In genomic region chr9:43122379-43122778, GRCm38 (mm10) we compare ENCODE assay signal across 14 mouse cellular contexts. TPM values are rescaled to one million over a fixed set of nuclear protein-coding genes. Genes with fewer than 3 reads are reported as not detected.
DNase-seq lines count a peak whose midpoint lies in the region; ATAC-seq and TF ChIP-seq lines count a peak whose summit lies in the region.
"Had no signal": no experiment of that assay in that cellular context is flagged by ENCODE, and none has a peak within 500 bp of the region (broad histone marks: within the 10 kb centered on the region; RNA-seq: fewer than 3 reads in every experiment).

No protein-coding gene starts in this region.

- H3K36me3 ChIP-seq in heart, adult 2 months (ENCODE audit: control insufficient read depth, insufficient read depth, low read length): no peaks in the 10 kb centered on the region
- H3K36me3 ChIP-seq in heart, embryonic 11.5 days (ENCODE audit: control insufficient read depth, insufficient read depth, low read length): no peaks in the 10 kb centered on the region
- H3K36me3 ChIP-seq in liver, embryonic 14.5 days (replicated peaks; ENCODE audit: control insufficient read depth, insufficient read depth, low read depth): no peaks in the 10 kb centered on the region
- no peaks in the 10 kb centered on the region for H3K36me3 ChIP-seq in liver, embryonic 11.5 days (ENCODE audit: control insufficient read depth, insufficient read depth, low read length)
- peaks cover 0 to 1% of the 10 kb centered on the region in 2 experiments; a peak in 2 of 4 replicates for H3K36me3 ChIP-seq in MEL (ENCODE audit: control insufficient read depth in 1 of 2, insufficient read depth in 2 of 2, low read length in 2 of 2)
- H3K36me3 ChIP-seq: heart, embryonic 13.5 days; limb, embryonic 15.5 days; midbrain, embryonic 12.5 days; neural tube, embryonic 12.5 days had no signal

- no peak overlapping the region for H3K4me3 ChIP-seq in heart, adult 2 months
- no peak overlapping the region for H3K4me3 ChIP-seq in heart, embryonic 11.5 days (ENCODE audit: low read depth, low read length)
- no peak overlapping the region for H3K4me3 ChIP-seq in liver, embryonic 14.5 days (ENCODE audit: insufficient read depth in 1 of 2, low read depth in 2 of 2, low read length in 2 of 2)
- H3K4me3 ChIP-seq in liver, embryonic 11.5 days (ENCODE audit: low read depth, low read length): no peak overlapping the region
- H3K4me3 ChIP-seq in MEL (ENCODE audit: control insufficient read depth in 1 of 2, insufficient read depth in 1 of 2, low read depth in 2 of 2, low read length in 2 of 2): no peak overlapping the region
- H3K4me3 ChIP-seq: heart, embryonic 13.5 days; limb, embryonic 15.5 days; midbrain, embryonic 12.5 days; neural tube, embryonic 12.5 days had no signal

- TF ChIP-seq CTCF in heart, adult 2 months (IDR thresholded peaks at IDR 0.05): peak; percentile 69
- peak; percentile 60 for TF ChIP-seq CTCF in liver, embryonic 14.5 days (IDR thresholded peaks at IDR 0.05; ENCODE audit: low read depth)
- peak; percentile 23 to 52 (median 33); a peak in 4 of 6 replicates for TF ChIP-seq CTCF in MEL (IDR thresholded peaks at IDR 0.05 in 2 of 3, conservative IDR thresholded peaks at IDR 0.05 in 1 of 3; ENCODE audit: control insufficient read depth in 1 of 3, insufficient read depth in 1 of 3, low read depth in 2 of 3, low read length in 3 of 3, poor library complexity in 1 of 3, severe bottlenecking in 1 of 3)

- peaks cover 5% of the 10 kb centered on the region for H3K4me1 ChIP-seq in heart, adult 2 months (ENCODE audit: control insufficient read depth, insufficient read depth, low read length)
- no peaks in the 10 kb centered on the region for H3K4me1 ChIP-seq in heart, embryonic 11.5 days (ENCODE audit: control insufficient read depth, insufficient read depth, low read length)
- H3K4me1 ChIP-seq in liver, embryonic 14.5 days (replicated peaks; ENCODE audit: control insufficient read depth in 2 of 2, insufficient read depth in 2 of 2, low read length in 1 of 2): peaks cover 0 to 1% of the 10 kb centered on the region in 2 experiments; a peak in 1 of 4 replicates
- no peaks in the 10 kb centered on the region for H3K4me1 ChIP-seq in liver, embryonic 11.5 days (replicated peaks; ENCODE audit: control insufficient read depth, insufficient read depth, low read length)
- H3K4me1 ChIP-seq in MEL (ENCODE audit: control insufficient read depth in 1 of 2, insufficient read depth in 2 of 2, low read length in 2 of 2): no peaks in the 10 kb centered on the region
- H3K4me1 ChIP-seq: heart, embryonic 13.5 days; midbrain, embryonic 12.5 days; neural tube, embryonic 12.5 days had no signal

- no peak overlapping the region for H3K9ac ChIP-seq in heart, adult 2 months (ENCODE audit: low read depth, low read length)
- H3K9ac ChIP-seq in heart, embryonic 11.5 days (ENCODE audit: low read depth, low read length): no peak overlapping the region
- H3K9ac ChIP-seq in liver, embryonic 14.5 days (replicated peaks): no peak overlapping the region
- no peak overlapping the region for H3K9ac ChIP-seq in liver, embryonic 11.5 days (ENCODE audit: low read depth, low read length)
- no peak overlapping the region for H3K9ac ChIP-seq in MEL (ENCODE audit: control insufficient read depth, low read depth, low read length, poor library complexity, severe bottlenecking)
- H3K9ac ChIP-seq: heart, embryonic 13.5 days; limb, embryonic 15.5 days; midbrain, embryonic 12.5 days; neural tube, embryonic 12.5 days had no signal

- H3K4me2 ChIP-seq in heart, embryonic 11.5 days: no peak overlapping the region
- H3K4me2 ChIP-seq in liver, embryonic 14.5 days (ENCODE audit: low read depth): no peak overlapping the region
- no peak overlapping the region for H3K4me2 ChIP-seq in liver, embryonic 11.5 days
- H3K4me2 ChIP-seq: heart, embryonic 13.5 days; limb, embryonic 15.5 days; midbrain, embryonic 12.5 days; neural tube, embryonic 12.5 days had no signal

- no peak overlapping the region for H3K27ac ChIP-seq in heart, adult 2 months
- H3K27ac ChIP-seq in heart, embryonic 11.5 days (ENCODE audit: low read depth, low read length): no peak overlapping the region
- no peak overlapping the region for H3K27ac ChIP-seq in liver, embryonic 14.5 days
- no peak overlapping the region for H3K27ac ChIP-seq in liver, embryonic 11.5 days (ENCODE audit: low read depth, low read length)
- H3K27ac ChIP-seq in MEL (ENCODE audit: control insufficient read depth, low read depth, low read length): no peak overlapping the region
- H3K27ac ChIP-seq: heart, embryonic 13.5 days; limb, embryonic 15.5 days; midbrain, embryonic 12.5 days; neural tube, embryonic 12.5 days had no signal

- no peak for DNase-seq in heart, adult 2 months
- DNase-seq in liver, embryonic 14.5 days (ENCODE audit: low read depth in 3 of 3, low spot score in 3 of 3): no peak
- no peak for DNase-seq in liver, embryonic 11.5 days (ENCODE audit: low spot score)
- DNase-seq in MEL (ENCODE audit: low read depth, low spot score): peak; percentile 44
- peak; percentile 23 for DNase-seq in lung, postnatal 14 days
- no peak for DNase-seq in cerebellum, postnatal 25 days
- DNase-seq in right cerebral cortex, adult 2 months (ENCODE audit: low spot score in 2 of 2): no peak
- DNase-seq: cerebellum, postnatal 14 days; layer of hippocampus, postnatal 36 days had no signal

- 0% methylated on average over 1 of the region's 1 CpGs for WGBS in heart, adult 2 months
- 33% methylated on average over 1 of the region's 1 CpGs for WGBS in heart, embryonic 11.5 days (ENCODE audit: insufficient replicate concordance)
- WGBS in liver, embryonic 14.5 days (ENCODE audit: insufficient replicate concordance): 20% methylated on average over 1 of the region's 1 CpGs
- 50% methylated on average over 1 of the region's 1 CpGs for WGBS in liver, embryonic 11.5 days

- TF ChIP-seq POLR2A in heart, adult 2 months (IDR thresholded peaks at IDR 0.05; ENCODE audit: insufficient read depth, low read depth, low read length): no peak
- no peak for TF ChIP-seq POLR2A in MEL (IDR thresholded peaks at IDR 0.05; ENCODE audit: control insufficient read depth in 1 of 2, insufficient read depth in 1 of 2, low read depth in 1 of 2, low read length in 2 of 2, poor library complexity in 1 of 2)

- H3K79me2 ChIP-seq in heart, adult 2 months (replicated peaks; ENCODE audit: control insufficient read depth, insufficient read depth, low read length): no peaks in the 10 kb centered on the region
- H3K79me2 ChIP-seq in MEL (ENCODE audit: control insufficient read depth, insufficient read depth, low read length, poor library complexity): no peaks in the 10 kb centered on the region

- intact Hi-C loops in heart, adult 2 months (cut with DNase I): no loop called here

- TF ChIP-seq RAD21 in MEL (IDR thresholded peaks at IDR 0.05; ENCODE audit: low read depth, low read length): peak; percentile 41

- H3K9me3 ChIP-seq in heart, embryonic 11.5 days (replicated peaks; ENCODE audit: control insufficient read depth, low read length): no peaks in the 10 kb centered on the region
- H3K9me3 ChIP-seq in liver, embryonic 14.5 days (ENCODE audit: control insufficient read depth, low read length): no peaks in the 10 kb centered on the region
- no peaks in the 10 kb centered on the region for H3K9me3 ChIP-seq in liver, embryonic 11.5 days (ENCODE audit: control insufficient read depth, low read length)
- no peaks in the 10 kb centered on the region for H3K9me3 ChIP-seq in MEL (replicated peaks; ENCODE audit: insufficient read depth, low read length)
- H3K9me3 ChIP-seq: heart, embryonic 13.5 days; limb, embryonic 15.5 days; midbrain, embryonic 12.5 days; neural tube, embryonic 12.5 days had no signal

- H3K27me3 ChIP-seq in heart, adult 2 months (ENCODE audit: control insufficient read depth, insufficient read depth, low read length): no peaks in the 10 kb centered on the region
- H3K27me3 ChIP-seq in heart, embryonic 11.5 days (ENCODE audit: control insufficient read depth, insufficient read depth, low read length): no peaks in the 10 kb centered on the region
- H3K27me3 ChIP-seq in liver, embryonic 14.5 days (ENCODE audit: control insufficient read depth, insufficient read depth, low read length): peaks cover 13% of the 10 kb centered on the region
- H3K27me3 ChIP-seq in liver, embryonic 11.5 days (replicated peaks; ENCODE audit: control insufficient read depth, insufficient read depth, low read length): peaks cover 5% of the 10 kb centered on the region
- H3K27me3 ChIP-seq in MEL (ENCODE audit: control insufficient read depth in 1 of 2, insufficient read depth in 2 of 2, low read length in 2 of 2): peaks cover 0 to 2% of the 10 kb centered on the region in 2 experiments; a peak in 3 of 4 replicates
- H3K27me3 ChIP-seq: limb, embryonic 15.5 days; midbrain, embryonic 12.5 days; neural tube, embryonic 12.5 days had no signal

- ATAC-seq in heart, embryonic 11.5 days (replicated peaks; ENCODE audit: insufficient number of reproducible peaks, low FRiP score, low TSS enrichment): no peak
- ATAC-seq in liver, embryonic 14.5 days (ENCODE audit: insufficient read depth): no peak
- ATAC-seq in liver, embryonic 11.5 days (replicated peaks; ENCODE audit: low FRiP score): no peak

- TF ChIP-seq EP300 in heart, adult 2 months (IDR thresholded peaks at IDR 0.05; ENCODE audit: insufficient read depth, low read depth, low read length): 0 out of 2 replicates have a peak, but pooled peaks have one; percentile 28
- TF ChIP-seq EP300 in liver, embryonic 14.5 days (IDR thresholded peaks at IDR 0.05; ENCODE audit: low read depth): no peak
- TF ChIP-seq EP300 in MEL (IDR thresholded peaks at IDR 0.05; ENCODE audit: low read depth in 1 of 2, low read length in 2 of 2): no peak

RNA-seq across cellular contexts. Expression of gene Tmem136, which starts 6.0 kb away (rescaled TPM):
- total RNA-seq in heart, adult 2 months (2021): 1 to 10 TPM; 5.7 to 7.1 TPM
- polyA plus RNA-seq in heart, adult 2 months (2012; rRNA removed): 7.4 and 10.2 TPM in 2 replicates
- polyA plus RNA-seq in heart, embryonic 11.5 days (2014; fragmentation: Nextera tagmentation; extraction: Ambion mirVana): 14.1 and 20.0 TPM in 2 replicates
- 0.94 and 0.97 TPM in 2 replicates for polyA plus RNA-seq in liver, embryonic 14.5 days (2012; rRNA removed)
- 0.47 and 0.57 TPM in 2 replicates for polyA plus RNA-seq in liver, embryonic 14.5 days (2014; fragmentation: Nextera tagmentation; extraction: Ambion mirVana)
- polyA plus RNA-seq in liver, embryonic 11.5 days (2014; fragmentation: Nextera tagmentation; extraction: Ambion mirVana): 3.5 and 3.7 TPM in 2 replicates
- total RNA-seq in MEL (2012; rRNA removed): 0.42 and 0.62 TPM in 2 replicates
- 1 to 10 TPM in 1 of 2 experiments, not detected in 1; 2.0 TPM for polyA plus RNA-seq in MEL (2012; ENCODE audit: insufficient read depth in 1 of 2, insufficient read length in 2 of 2, low read depth in 1 of 2, low replicate concordance in 2 of 2, missing spikeins in 1 of 2)

RNA-seq across cellular contexts. Expression of gene Arhgef12, which starts 15.3 kb away (rescaled TPM):
- total RNA-seq in heart, adult 2 months (2021): 100 to 1,000 TPM; 136 to 150 TPM
- 34.8 and 66.4 TPM in 2 replicates for polyA plus RNA-seq in heart, adult 2 months (2012; rRNA removed)
- polyA plus RNA-seq in heart, embryonic 11.5 days (2014; fragmentation: Nextera tagmentation; extraction: Ambion mirVana): 9.6 and 16.8 TPM in 2 replicates
- polyA plus RNA-seq in liver, embryonic 14.5 days (2012; rRNA removed): 7.5 and 9.3 TPM in 2 replicates
- 5.2 and 6.5 TPM in 2 replicates for polyA plus RNA-seq in liver, embryonic 14.5 days (2014; fragmentation: Nextera tagmentation; extraction: Ambion mirVana)
- polyA plus RNA-seq in liver, embryonic 11.5 days (2014; fragmentation: Nextera tagmentation; extraction: Ambion mirVana): 5.7 and 7.0 TPM in 2 replicates
- total RNA-seq in MEL (2012; rRNA removed): 11.8 and 14.8 TPM in 2 replicates
- 10 to 100 TPM; 14.7 to 33.5 TPM for polyA plus RNA-seq in MEL (2012; ENCODE audit: insufficient read depth in 1 of 2, insufficient read length in 2 of 2, low read depth in 1 of 2, low replicate concordance in 2 of 2, missing spikeins in 1 of 2)

Comparison
In these comparisons a context has a peak if more than half of its experiments do, and no peak if none do; other contexts are left out.
1. DNase-seq: peak in MEL (single experiment) and lung, postnatal 14 days (single experiment); none in heart, adult 2 months (0 of 2), liver, embryonic 14.5 days (0 of 3), liver, embryonic 11.5 days (single experiment), cerebellum, postnatal 25 days (0 of 2) and right cerebral cortex, adult 2 months (0 of 2).
2. Peak in every context shown above with its lines, with median percentiles within 50 percentile points of each other: CTCF ChIP-seq.